Mouse (Mus musculus) cerebral cortex, adult 2 months (tissue): ENCODE measurements around the gene Tm7sf3.

ENCODE experiments used
- WGBS: fragments of 180-500 bp; shearing (Covaris S2); methylation state at CpG from one replicate; pipeline ENCODE4 v1.1.7; 2018; 5-methylcytosine and 5-hydroxymethylcytosine counted together

The Tm7sf3 gene

DNA sequence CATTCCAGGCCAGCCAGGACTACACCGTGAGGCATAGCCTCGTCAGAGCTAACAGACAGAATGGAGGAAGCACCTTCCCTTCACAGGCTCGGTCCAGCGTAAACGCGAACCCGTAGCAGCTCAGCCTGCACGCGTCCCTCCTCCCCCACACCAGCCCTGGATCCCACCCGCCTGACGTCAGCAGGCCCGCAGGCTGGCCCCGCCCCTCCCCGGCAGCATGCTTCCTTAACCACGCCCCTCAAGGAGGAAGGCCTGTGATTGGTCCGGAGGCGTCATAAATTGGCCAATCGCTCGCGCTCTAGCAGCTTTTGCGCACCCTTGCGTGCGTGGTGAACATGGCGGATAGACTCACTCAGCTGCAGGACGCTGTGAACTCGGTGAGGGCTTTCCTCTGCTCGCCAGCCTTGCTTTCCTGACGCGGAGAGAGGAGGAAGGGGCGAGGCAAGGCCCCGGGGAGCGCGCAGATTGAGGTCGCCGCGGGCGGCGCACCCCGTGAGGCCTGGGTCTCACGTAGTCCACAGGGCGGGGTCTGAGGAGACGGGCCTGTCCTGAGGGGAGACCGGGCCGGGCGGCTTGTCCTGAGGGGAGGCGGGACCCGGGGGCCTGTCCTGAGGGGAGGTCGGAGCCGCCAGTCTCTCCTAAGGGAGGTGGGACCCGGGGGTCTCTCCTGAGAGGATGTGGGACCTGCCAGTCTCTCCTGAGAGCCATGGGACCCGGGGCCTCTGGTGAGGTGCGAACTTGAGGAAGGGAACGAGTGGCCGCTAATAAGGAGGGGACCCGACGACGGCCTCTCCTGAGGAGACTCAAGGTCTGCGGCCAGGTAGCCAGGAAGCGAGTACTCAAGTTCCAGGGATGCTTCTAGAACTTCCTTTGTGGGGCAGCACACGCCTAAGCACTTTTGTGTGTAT, at the start of gene Tm7sf3, which contains the start of gene Med21:
Tm7sf3 (minus strand) TSS at position 549 of the 908 bp plus-strand sequence.
Med21 (plus strand) TSS at position 272 of the 908 bp plus-strand sequence.
- under 1% methylated on average over 60 of the region's 60 CpGs for WGBS

DNA sequence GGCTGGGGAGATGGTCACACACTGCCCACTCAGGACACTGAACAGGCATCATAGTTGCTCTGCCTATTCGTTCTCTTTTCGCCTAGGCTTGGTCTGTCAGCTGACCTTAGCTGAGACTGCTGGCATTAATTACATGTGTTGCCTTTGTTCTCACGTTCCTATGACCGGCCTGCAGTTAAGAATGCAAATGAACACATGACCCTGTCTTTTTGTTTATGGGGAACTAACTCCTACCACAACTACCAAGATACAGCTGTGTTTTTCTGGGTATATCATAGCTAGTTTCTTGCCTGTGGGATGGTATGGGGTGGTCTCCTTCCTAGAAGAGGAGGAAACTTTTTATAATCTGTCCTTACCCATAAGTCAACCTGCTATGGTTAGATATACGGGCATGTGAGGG, 46.2 kb upstream of the Tm7sf3 start:
- 76% methylated on average over 5 of the region's 5 CpGs for WGBS

DNA sequence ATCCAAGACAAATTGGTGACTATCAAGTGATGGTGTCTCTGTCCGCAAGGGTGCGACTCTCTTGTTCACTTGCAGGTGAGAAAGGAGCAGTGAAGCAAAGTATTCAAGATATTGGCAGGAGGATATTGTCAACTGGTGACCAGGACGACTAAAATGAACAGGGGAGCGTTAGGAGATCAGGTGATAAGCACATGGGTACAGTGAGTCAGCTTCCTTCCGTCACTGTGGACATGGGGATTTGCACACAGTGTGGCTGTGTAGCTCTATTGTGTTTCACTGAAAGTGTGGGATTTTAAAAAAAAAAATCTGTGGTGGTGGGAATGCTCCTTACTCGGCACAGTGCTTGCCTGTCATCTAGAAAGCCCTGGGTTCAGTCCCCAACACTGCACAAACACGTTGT, 45.4 kb upstream of the Tm7sf3 start:
- 91% methylated on average over 7 of the region's 7 CpGs for WGBS

DNA sequence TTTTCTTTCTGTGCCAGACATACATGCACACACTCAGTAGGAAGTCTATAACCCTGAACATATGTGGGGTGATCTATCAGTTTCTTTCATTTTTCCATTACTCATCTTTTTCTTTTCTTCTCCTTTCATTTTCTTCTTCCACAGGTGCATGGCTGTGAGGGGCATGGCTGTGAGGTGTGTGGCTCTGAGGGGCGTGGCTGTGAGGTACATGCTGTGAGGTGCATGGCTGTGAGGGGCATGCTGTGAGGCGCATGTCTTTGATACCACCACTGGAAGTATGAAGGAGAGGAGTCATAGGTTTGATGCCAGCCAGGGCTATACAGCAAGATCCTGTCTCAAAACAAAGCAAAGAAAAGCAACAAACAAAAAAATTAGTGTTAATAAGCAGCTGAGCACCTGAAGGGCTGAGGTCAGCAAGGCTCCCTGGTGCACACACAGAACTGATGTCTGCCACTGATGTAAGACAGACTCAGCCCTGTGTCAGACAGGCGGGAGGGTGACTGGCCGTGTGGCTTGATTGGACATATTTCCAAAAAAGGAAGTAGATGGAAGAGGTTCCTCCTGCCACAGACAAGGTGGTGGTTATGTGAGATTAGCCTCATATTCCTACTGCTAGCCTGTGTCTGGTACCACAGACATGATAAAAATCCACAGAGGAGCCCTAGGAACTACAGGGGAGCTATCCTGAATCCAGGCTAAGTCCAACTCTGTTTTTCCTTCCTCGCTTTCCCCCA, 44.0 kb upstream of the Tm7sf3 start:
- whole genome bisulfite sequencing: 81% methylated on average over 5 of the region's 5 CpGs

GRCm38 (mm10) chr6:146685781-146686308, 43.2 kb upstream of the Tm7sf3 start:
- 60% methylated on average over 17 of the region's 17 CpGs for WGBS

DNA sequence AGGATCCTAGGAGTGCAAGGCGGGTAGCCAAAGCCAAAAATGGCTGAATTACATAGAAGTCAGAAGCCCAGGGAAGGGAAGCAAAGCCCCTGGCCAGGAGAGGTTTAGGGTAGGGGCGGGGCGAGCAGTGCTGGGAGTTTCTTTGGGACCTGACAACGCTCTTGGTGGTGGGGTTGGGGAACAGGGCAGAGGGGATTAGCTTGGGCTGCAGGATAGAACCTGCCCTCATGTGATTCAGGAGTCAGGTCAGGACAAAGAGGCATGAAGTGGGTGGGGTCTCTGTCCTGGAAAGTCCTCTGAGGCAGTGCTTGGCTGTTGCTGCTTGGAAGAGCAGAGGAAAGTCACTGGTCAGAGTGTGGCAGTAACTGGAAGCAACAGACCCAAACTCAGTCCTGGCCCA, 41.3 kb upstream of the Tm7sf3 start:
- WGBS: 93% methylated on average over 4 of the region's 4 CpGs

DNA sequence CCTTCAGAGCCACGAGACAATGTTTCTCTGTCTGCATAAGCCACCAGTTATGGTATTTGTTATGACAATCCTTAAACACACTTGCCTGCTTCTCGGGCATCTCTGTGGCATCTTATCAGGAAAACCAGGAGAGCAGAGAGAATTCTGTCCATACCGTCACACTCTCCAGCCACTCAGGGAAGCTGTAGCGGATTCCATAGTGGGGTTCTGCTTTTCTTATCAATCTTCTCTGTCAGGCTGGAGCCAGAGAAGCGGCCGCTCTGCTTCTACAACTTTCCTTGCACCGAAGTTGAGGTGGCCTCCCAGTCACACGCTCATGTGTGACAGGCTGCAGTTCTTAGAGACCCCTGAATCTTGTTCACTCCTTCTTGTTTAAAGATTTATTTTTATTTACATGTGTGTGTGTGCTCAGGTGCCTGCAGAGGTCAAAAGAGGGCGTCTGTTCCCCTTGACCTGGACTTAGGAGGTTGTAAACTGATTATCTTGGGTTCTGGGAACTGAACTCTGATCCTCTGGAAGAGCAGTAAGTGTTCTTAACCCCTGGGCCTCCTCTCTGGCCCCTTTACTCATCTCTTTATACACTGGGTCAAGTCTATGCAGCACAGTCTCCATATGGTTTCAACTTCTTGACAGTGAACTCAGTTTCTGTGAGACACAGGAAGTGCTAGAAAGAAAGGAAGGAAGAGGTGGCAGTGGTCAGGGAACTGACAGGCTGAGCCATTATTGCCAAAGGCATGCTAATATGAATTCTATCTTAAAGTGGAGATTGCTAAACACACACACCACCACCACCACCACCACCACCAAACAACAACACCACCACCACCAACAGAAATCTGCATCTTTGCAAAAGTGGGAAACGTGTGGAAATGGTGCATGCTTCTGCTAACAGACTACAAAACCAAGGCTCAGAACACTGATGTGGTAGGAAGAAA, 35.8 kb upstream of the Tm7sf3 start:
- 88% methylated on average over 10 of the region's 10 CpGs for WGBS

GRCm38 (mm10) chr6:146676904-146677303, 34.3 kb upstream of the Tm7sf3 start:
- WGBS: 81% methylated on average over 10 of the region's 10 CpGs

DNA sequence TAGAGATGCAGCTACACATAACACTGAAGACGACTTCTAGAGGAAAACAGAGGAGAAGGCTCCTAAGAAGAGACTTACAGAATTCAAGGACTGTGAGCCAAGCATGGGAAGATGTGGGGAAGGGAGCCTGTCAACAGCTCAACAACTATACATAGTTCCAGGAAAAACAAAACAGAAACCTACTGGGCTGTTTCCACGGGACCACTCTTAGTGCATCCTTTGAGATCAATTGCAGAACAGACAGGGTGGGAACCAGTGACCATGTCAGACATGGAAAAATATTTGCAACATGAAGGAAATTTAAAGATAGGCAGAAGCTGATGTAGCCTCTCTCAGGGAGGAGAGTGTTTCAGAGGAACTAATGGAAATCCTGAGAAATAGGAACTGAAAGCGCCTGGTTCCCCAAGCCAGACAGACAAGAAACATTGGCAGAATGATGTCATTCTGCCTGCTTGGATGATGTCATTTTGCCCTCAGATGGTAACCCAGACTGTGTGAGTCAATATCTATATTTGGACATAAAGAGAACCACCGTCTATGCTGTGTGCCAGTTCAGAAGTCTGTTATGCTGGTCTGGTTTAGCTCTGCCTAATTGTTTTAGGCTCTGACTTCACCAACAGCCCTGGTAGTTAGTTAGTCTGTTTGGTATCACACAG, 32.4 kb upstream of the Tm7sf3 start:
- WGBS: 53% methylated on average over 4 of the region's 4 CpGs

GRCm38 (mm10) chr6:146674420-146674819, 31.8 kb upstream of the Tm7sf3 start:
- WGBS: 79% methylated on average over 8 of the region's 8 CpGs

DNA sequence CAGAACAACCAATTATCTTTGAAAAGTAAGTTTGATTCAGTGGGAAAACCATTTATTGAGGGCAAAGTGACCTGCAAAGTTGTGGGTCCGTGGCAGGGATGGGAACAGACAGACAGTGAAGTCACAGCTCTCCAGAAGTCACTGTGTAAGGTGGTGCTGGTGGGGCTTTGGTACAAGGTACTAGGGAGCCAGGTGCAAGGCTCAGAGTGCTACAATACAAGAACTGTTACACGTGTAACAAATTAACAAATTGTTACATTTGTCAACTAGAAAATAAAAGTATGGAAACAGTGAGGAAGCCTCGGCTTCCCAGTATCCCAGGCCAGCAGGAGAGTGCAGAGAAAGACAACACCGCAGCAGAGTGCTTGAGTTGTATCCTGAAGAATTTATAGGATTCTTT, 31.1 kb upstream of the Tm7sf3 start:
- 92% methylated on average over 4 of the region's 4 CpGs for WGBS

DNA sequence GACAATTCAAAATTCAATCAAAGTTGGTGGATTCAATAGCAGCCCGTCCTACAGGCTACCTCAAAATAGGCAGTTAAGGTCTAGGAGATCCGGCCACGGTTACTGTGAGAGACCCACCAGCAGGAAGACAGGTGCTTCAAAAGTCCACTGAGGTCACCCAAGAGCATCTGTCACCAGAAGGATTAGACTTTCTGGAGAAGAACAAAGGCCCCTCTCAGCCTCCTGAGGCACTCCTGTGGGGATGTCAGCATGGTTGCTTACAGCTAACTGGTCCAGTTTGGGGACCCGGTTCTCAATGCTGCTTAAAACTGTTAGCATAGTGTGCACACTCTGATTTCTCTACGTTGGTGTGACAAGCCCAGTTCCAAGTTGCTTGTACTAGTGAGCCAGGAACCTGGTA, 29.5 kb upstream of the Tm7sf3 start:
- 52% methylated on average over 5 of the region's 5 CpGs for WGBS

DNA sequence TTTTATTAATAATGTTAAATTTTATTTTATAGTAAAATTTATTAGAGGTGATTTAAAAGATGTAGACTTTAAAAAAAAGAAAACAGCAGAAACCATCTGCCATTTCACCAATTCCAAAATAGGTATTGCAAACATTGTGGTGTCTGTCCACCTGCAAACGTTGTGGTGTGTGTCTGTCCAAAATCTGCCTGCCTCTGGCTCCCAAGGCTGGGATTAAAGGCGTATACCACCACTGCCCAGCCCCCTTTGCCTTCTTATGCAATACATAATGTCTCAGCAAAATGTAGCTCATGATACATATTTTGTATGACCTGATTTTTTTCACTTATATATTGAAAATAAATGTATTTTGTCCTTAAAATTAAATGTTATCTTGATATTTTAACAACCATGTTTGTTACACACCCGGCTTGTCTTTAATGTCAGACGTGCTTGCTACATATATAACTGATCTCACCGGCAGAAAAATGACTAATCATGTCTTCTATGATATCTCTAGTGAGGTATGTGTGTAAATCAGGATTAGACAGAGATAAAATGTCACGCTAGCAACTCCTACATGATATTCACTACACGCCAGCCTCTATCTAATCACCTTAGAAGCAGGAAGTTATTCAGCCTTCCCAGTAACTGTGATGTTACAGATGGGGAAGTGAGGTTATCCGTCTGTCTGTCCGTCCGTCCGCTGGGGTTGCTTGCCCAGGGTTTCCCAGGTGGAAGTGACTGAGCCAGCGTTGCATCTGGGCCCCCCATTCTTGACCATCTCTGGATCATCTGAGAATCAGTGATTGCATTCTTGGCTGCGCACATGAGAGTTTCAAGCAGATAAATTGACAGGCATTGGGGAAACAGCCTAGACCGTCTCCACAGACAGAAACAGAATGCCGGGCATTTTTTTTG, 28.6 kb upstream of the Tm7sf3 start:
- WGBS: 62% methylated on average over 15 of the region's 15 CpGs

DNA sequence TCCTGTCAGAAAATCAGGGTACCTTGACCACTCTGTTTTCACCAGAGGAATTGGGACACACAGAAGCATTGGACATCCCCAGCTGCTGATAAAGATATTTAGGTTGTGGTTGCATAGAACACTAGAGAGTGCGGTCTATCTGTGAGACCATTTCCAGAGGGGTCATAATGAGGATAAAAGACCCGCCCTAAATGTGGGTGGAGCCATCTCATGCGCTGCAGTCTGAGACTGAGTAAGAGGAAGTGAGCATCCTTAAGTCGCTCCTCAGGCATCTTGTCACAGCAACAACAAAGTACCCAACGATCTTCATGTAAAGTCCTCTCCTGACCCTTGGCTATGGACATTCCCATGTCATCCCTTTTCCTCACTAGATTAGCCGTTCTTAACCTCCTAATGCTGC, 24.2 kb upstream of the Tm7sf3 start:
- 78% methylated on average over 6 of the region's 6 CpGs for WGBS

DNA sequence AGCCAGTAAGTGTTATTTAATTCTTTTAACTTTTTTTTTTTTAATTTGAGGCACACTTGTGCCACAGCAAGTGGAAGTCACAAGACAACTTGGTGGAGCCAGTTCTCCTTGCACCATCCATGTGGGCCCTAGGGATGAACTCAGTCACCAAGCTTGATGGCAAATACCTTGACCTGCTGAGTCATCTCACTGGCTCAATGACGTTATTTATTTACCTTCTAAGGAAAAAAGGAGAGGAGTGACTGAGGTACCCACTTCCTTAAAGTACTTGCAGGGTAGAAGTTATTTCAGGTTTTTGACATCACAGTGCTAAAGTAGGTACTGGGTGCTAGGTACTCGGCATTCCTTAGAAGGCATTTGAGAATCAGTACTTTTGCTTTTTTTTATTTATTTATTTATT, 22.8 kb upstream of the Tm7sf3 start:
- WGBS: 81% methylated on average over 2 of the region's 2 CpGs

DNA sequence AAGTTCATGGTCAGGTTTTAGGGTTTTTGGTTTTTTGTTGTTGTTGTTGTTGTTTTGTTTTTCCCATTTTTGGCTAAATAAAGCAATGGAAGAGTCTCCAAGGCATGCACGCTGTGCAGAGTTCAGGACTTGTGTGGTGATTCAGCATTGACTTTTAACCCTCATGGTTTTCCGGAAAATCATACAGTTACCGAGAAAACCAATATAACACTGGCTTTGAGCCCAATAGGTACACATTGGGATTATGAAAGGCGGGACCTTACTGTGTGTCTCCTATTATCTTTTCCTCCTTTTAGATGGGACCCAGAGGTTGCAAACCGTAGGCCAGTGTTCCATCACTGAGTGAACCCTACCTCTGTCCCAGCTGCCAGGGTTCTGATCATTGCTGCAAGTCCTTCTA, 22.3 kb upstream of the Tm7sf3 start:
- WGBS: 93% methylated on average over 5 of the region's 5 CpGs

GRCm38 (mm10) chr6:146664116-146664515, 21.5 kb upstream of the Tm7sf3 start:
- 64% methylated on average over 5 of the region's 5 CpGs for WGBS

DNA sequence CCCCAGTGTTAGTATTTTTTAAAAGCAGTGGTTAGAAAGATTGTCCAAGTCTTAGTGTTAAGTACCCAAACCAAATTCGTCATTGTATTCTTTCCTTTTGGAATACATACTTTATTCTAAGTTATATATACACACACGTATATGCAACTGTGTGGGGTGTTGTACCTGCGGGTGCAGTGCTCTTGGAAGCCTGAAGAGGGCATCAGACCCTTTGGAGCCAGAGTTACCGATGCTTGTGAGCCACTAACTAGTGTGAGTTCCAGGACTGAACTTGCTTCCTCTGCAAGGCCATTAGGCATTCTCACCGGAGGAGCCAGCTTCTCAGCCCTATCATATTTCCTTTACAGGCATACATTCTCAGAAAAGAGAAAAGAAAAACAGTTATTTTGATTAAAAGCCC, 20.1 kb upstream of the Tm7sf3 start:
- 38% methylated on average over 5 of the region's 5 CpGs for WGBS

GRCm38 (mm10) chr6:146661655-146662054, 19.0 kb upstream of the Tm7sf3 start:
- 88% methylated on average over 5 of the region's 5 CpGs for WGBS

GRCm38 (mm10) chr6:146660591-146660990, 18.0 kb upstream of the Tm7sf3 start:
- 74% methylated on average over 2 of the region's 2 CpGs for WGBS
